Mouse (Mus musculus) T-helper 17 cell (primary cell): ENCODE measurements at regions not wholly inside any gene's neighbourhood (a gene's known extent, or its start where the extent isn't known, plus 50 kb on each side); places are given as distances from the start of the nearest gene placed in this dataset.

Experiments used
- in situ Hi-C, 2 experiments: fragments of 300-600 bp; cut with MboI, MseI; formaldehyde crosslinking; loops; 1 replicate in 1 of 2; 2 replicates in 1 of 2; pipeline ENCODE4 v1.15.1; 2025; ENCODE audit warnings: high pct_unique_total_duplicates in 2 of 2

DNA sequence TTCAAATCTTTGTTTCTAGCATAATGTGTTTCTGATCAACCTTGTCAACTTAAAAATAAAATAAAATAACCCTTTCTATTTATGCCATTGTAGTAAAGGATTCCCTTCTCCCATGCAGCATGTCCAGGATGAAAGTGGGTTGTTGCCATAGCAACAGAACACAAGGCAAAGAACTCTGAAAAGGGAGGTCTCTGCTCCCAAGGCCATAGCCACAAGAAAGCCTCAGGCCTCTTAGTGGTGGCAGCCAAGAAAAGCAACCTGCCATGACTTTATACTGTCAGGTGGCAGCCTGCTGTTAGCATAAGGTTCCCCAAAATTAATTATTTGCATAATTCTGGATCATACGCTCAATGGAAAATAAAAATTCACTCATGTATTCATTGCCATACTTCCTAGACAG is 98.4 kb upstream of the Klf7 start:
- in situ Hi-C loops, result no loop called here

DNA sequence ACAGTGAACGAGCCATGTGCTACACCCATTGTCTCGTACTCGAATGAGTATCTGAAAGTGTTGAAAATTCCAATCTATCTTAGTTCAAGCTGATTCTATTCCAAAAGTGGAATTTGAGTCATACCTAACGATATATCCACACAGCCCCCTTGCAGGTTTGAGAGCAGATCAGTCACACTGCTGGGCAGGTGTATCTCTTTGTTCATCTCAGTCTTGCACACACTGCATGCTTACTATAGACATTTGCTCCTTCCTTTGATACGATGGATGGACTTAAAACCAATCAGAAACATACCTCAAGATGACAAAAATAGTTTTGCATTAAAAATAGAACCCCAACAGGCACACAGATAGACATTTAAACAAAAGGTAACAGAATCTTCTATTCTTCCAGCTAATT is 98.0 kb upstream of the Klf7 start:
- in situ Hi-C loops, result no loop called here

DNA sequence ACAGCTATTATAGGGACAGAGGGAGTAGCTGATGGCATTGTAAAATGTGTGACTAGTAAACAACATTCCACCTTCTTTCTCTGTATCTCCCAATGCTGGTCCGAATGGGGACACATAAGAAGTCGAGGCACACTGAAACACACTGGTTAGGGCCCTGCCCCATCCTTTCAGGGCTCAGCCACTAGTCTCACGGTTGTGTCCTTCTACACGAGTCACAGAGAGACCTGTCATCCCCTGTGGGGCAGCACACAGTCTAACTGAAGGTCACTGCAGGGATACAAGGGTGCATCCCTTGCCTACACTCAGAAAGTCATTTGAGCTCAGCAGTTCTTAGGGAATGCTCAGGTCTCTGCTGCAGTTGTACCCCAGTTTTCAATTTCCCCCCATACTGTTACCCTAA is 93.6 kb upstream of the Klf7 start:
- in situ Hi-C loops, result loop anchor here in 1 of 2 experiments (5.0 kb wide), 2 partner anchors 77 to 78 kb away; no protein-coding TSS in a partner anchor

DNA sequence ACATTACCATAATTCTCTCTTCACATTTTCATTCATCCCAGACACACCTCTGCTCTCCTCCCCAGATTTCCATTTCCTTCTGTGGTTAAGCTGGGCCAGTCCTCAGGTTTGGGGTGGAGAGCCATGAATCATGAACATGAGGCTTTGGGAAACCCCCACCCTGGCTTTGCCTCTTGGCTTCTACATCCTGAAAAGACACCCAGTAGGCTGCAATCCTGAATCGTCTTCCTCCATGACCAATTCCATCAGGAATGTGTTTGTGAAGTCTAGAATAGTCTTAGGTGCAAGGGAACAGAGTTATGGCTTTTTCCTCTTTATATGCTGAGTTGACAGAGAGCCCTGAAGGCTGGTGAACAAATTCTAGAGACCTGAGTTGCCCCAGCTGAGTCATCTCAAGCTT is 87.0 kb upstream of the Klf7 start:
- in situ Hi-C loops, result no loop called here

DNA sequence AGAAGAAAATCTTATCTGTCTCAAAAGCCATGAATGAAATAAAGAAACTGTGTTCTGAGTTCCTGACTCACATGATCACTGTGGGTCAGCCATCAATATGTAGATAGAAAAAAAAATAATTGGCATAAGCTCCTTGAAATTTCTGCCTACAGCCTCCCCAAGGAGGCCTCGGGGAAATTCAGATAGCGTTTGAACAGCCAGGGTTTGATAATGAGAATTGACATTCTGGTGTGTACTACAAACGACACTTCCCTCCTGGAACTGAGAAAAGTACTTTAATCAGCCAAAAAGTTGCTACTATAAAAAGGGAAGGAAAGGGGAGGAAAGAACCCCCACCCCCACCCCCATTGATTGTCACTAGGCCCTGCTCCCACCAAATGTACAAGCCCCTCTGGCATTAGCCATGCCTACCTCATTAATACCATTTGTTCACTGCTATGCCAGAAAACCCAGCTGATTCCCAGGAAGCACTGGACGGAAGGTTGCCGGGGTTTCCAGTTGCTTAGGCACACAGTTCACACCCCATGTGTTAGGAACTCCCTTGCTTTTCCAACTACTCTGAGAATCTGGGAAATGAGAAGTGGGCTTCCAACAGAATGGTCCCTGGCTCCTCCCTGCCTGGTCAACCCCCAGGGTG is 78.4 kb upstream of the Klf7 start:
- in situ Hi-C loops, result no loop called here

DNA sequence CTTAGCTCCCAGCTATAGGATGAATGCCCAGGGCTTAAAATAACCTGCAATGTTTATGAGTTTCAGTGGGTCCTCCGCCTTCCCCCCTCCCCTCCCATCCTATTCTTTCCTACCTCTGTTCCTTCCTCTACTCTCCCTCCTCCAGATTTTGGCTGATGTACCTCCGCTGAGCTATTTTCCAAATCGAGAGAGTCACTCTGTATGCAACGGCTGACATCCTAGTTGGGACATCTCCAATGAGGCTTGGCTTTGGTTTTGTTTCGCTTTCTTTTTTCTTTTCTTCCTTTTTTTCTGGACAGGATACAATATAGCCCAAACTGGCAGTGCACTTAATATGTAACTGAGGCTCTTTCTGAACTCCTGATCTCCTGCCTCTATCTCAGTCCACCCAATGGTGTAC is 76.7 kb upstream of the Klf7 start:
- in situ Hi-C loops, result no loop called here

DNA sequence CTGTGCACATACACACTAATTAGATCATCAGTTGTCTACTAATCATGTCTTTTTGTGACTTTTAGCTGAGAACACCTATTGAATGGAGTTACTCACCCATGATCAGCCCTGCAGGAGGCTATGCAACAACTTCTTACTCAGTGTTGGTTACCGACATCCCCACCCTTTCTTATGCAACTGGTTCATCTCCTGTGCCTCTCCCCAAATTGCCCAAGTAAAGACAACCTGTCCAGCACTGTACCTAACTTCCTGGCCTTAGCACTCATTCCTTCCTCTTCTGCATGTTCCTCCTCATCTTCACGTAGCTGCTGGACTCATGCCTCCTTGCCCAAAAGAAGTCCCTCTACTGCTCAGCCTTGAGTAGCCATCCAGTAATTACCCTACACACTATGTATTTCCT is 76.2 kb upstream of the Klf7 start:
- in situ Hi-C loops, result no loop called here

DNA sequence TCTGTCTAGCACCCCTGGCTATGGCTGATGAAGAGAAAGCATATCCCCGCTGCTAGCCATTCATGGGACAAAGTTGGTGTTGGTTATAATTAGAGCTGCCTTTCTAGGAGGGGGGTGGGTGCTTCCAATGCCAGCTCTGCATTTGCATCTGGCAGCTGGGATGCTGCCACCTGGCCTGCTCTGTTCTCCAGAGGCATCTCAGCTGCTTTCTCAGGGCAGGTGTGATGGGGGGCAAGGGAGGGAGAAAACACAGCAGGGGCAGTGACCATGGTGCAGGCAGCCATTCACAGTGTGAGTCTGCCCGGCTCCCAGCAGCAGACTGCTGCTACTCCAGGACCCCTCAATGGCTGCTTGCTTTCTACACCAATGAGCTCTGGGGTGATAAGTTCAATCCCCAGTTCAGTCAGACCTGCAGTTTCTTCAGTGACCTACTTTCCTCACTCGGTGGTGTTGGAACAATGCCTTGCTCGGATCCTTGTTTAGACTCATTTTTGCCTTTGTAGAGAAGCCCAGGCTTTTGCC is 73.9 kb upstream of the Klf7 start:
- in situ Hi-C loops, result no loop called here

DNA sequence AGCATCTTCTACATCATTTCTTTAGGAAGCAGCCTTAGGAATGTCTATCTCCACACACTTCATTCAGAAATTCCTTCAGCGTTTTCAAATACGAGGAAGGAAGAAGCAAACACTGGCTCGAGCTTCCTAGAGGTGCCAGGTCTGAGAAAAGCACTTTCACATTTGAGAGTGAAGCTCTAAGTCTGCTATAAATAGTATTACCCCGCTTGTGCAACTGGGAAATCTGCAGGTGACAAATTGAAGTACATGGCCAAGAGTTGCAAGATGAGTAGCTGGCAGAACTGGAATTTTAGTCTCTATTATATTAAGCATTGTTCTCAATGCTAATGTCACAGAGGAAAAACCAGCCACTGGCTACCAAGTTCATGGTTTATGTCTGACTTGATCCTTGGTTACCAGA is 73.2 kb upstream of the Klf7 start:
- in situ Hi-C loops, result no loop called here

DNA sequence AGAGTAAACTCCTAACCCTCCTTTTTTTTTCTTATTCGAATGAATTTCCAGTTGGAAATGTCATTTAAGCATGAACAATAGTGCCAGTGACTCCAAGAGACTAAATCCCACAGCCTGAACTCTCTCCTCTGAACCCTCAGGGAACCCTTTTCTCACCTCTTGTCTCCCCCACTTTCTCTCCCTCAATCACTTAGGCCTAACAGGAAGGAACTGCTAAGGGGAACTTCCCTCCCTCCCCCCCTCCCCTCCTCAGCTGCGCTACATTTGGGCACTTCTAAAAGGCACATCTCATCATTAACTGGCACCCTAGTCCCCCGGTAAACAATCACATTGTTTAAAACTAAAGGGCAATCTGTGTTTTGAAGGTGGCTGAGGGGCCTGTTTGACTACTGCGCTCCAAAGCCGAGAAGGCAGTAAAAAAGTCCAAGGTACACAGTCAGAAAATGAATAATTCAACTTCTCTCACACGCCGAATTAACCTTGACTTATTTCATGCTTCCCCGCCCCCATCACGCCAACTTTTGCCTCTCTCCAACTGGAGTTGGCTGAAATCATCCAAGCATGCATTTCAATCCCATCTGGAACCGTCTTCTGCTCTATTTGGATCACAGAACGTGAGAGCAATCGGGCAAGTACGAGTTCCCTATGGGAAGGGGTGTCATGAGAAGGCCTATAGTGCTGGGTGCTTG is 71.2 kb upstream of the Klf7 start:
- in situ Hi-C loops, result no loop called here

DNA sequence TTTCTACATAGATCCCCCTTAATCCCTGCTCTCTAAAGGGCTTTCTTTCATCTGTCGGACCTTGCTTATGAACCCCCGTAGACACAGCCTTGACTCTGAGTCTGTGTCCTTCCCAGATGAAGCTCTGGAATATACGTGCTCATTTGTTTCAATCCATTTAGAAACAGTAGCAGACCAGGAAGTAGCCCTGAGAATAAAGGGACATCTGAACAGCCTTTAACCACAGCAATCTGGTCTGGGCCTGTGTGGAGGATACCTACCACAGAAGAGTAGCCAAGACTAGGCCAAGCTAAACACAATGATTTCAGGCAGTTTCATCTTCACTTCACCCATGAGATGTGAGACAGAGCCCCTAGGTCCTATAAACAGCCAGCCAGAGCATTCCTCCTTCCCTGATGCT is 70.7 kb upstream of the Klf7 start:
- in situ Hi-C loops, result no loop called here

DNA sequence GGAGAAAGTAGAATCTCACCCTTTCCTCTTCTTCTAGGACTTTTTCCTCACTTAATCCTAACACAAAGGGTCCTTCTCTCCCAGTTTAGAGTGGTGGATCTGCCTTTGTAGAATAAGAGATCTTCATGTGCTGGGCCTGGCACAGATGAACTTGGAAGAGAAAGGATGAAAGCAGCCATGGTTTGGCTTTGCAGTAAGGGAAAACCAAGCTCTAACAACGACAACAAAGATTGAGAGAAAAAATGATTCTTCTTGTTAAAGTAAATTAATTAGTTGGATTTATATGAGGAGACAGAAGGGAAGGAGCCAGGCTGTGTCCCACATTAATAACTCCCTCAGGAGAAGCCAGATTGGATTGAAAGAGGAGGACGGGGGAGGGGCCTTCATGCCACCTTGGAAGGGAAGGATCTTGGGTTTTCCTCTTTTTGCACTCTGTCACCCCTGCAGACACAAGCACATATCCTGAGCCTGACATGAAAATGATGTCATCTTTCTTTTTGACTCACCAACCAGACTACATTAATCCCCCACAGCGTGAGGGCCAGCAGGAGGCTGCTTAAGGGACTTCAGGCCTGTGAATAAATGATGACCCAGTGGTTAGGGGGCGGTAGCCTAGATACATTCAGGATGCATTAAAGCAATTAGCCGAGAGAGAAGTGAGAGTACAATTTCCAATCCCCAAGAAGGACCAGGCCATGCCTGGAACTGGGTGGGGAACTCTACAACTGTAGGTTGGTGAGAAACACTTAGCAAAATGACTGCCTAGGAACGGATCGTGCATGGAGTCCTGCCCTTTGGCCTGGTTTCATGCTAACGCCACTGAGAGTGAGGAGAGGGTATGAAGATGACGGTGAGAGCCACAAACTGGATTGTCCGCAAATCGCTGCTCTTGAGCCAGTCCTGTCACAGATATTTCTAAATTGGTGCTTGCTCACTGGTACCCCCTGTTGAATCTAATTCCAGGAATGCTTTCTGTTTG is 69.4 kb upstream of the Klf7 start:
- in situ Hi-C loops, result no loop called here

DNA sequence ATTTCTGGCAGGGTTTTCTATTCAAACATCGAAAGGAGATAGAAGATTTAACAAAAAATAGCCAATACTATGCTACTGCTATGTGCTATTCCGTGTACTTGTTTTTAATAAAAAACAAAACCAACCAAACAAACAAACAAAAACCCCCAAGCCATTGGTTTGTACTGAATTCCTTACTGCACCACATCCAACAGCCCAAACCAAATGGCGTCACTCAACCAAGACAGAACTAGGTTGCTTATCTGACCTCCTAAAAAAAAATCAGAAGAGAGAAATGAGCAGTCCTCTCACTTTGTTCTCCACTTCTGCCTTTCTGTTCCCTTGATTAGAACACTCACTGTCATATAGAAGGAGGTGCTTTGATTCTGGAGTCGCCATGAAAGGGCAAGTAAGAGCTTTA is 68.6 kb upstream of the Klf7 start:
- in situ Hi-C loops, result no loop called here

DNA sequence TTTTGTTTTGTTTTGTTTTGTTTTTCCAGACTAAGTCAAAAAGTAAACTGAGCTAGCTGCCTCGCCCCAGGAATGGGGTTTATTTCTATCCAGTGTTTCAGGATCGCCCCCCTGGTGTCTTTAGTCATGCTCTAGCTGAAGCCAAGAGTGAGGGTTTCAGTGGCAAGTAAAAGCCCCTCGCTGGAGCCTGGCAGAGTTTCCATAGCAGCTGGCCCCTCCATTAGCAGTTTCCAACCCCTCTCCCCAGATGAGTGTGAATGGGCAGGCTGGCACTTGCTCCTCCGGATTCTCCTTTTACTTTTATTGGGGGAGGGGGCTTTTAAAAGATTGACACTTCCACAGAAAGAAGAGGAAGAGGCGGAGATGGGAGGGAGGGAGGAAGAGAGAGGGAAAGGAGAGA is 68.0 kb upstream of the Klf7 start:
- in situ Hi-C loops, result no loop called here

DNA sequence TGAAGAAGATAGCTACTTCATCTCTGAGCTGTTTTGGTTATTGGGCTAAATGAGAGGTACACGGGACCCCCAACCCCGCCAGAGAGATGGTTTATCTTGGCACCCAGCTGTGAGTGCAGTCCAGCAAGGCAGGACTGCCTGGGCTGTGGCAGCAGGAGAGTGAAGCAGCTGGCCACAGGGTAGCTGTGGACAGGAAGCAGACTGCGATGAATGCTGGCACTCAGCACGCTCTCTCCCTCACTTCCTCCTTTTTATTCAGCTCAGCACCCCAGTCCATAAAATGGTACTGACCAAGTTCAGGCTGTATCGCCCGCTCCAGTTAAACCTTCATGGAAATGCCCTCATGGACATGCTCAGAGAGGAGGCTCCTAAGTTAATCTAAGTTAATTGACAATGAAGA is 67.4 kb upstream of the Klf7 start:
- in situ Hi-C loops, result no loop called here

DNA sequence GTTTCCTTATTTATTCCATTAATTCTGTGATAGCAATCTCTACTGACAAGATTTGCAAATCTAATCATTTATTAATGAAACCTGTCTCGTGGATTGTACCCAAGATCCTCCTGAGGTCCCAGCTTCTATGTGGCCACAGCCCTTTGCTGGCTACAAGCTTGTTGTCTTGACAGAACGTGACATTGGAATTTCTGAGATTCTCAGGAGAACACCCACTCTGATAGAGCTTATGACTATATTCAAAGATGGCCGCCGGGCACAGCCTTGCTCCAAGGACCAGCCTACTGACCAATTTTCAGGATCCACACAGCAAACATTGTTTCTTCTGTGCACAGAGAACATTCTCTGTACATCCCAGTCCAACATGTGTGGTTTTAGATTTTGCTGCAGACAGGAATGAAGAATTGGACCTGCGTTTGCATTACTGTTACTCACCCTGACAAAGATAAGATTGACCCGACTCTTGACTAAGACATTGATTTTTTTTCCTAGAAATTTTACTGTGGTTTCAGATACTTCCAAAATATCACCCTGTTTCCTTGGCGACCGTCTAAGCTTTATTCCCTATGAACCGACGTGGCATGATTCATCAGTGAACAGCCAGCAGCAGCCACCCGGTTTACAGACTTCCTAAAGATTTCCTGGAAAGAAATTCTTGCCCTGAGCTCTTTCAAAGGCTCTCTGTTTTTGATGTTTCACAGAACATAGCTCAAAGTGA is 65.9 kb upstream of the Klf7 start:
- in situ Hi-C loops, result no loop called here

DNA sequence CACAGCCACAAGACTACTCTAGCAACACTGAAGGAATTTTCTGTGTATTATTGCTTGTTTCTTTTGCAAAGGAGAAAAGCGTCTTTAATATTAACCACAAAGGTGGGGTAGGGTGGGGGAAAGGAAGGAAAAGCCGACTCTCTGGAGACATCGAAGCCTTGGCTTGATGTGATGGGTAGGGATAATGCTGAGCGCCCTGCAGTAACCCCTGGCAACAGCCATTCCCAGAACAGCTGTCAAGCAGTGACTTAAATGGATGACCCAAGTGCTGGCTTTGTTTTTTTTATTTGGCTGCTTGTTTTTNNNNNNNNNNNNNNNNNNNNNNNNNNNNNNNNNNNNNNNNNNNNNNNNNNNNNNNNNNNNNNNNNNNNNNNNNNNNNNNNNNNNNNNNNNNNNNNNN is 51.6 kb upstream of the Klf7 start:
- in situ Hi-C loops, result no loop called here

DNA sequence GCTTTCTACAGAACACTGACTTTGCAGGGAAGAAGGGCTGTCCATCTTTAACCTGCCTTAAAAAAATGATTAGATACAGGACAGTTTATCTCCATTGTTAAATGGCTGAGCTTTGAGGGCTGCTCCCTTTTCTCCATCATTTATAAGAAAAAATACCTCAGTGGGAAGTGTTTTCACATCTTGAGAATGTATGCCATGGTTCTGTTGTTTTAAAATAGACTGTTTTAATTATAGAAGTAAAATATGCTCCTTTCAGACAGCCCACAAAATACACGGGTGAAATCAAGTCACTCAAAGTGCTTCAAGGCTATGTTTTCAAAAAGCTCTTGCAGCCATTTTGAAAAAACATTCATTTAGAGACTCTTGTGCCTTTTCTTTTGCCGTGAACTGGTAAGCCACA is 50.0 kb upstream of the Klf7 start:
- in situ Hi-C loops, result no loop called here
